Mouse (Mus musculus): Measurements from ENCODE around the gene Mlxip. TPM values are rescaled to one million over a fixed set of nuclear protein-coding genes. Genes with fewer than 3 reads are reported as not detected.
A peak's percentile ranks its signal among the peaks of the same experiment; 100 is the strongest.

Mlxip gene
- polyA plus RNA-seq, 1 experiment from 2014 or later: 18.7 TPM

DNA sequence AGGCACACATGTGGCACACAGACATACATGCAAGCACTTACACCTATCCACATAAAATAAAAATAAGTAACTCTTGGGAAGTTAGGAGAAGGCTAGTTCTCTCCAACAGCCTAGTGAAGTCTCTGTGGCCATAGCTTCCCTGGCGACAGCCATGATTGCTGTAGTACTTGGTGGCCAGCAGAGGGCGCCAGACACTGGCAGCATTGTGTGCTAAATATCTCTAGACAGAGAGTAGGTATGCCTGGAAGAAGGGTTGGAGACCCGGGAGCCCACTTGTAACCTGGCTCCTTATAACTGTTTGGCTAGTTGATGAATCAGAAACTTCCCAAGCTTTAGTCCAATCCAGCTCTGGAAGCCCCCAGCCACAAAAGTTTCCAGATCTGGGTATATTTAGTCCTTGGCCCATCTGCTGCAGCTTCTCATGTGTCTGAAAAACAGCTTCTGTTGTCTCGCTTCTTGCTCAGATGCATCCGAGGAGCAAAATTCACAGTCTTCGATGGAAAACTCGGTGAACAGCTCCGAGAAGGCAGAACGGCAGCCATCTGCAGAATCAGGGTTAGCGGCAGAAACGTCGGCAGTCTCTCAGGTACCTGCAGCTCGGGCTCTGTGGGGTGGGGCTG, 25.6 kb upstream of the Mlxip start:
- Histone ChIP-seq H3K27ac (no peak overlapping the region), H3K27me3 (no peaks in the 10 kb centered on the region), H3K4me3 (replicated peaks) (no peak overlapping the region), H3K9me3 (no peaks in the 10 kb centered on the region), H3K9ac (replicated peaks) (no peak overlapping the region), H3K36me3 (peaks cover 90% of the 10 kb centered on the region), H3K4me1 (replicated peaks) (no peaks in the 10 kb centered on the region), H3K4me2 (replicated peaks) (no peak overlapping the region)
- no peak for ATAC-seq
- WGBS: 79% methylated on average over 13 of the region's 13 CpGs

DNA sequence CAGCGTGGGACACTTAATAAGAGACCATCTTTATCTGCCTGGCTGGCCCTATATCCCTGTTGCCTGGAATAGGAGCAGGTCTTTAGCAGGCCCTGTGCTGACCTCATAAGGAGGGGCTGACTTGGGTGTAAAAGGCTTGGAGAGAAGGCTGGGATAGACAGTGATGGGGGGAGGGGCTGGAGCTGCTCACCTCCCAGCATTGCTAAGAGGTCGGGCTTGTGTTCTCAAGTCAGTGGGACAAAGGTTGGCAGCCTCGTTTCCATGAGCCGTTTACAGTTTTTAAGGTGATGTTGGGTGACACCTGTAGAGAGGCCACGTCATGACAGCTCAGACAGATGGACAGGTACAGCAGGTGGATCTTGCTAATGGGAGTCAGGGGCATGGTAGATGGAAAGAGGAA, 24.5 kb upstream of the Mlxip start:
- Histone ChIP-seq H3K9ac (replicated peaks) (no peak overlapping the region), H3K4me3 (replicated peaks) (no peak overlapping the region), H3K9me3 (no peaks in the 10 kb centered on the region), H3K4me2 (replicated peaks) (no peak overlapping the region), H3K4me1 (replicated peaks) (no peaks in the 10 kb centered on the region), H3K36me3 (peaks cover 85% of the 10 kb centered on the region), H3K27me3 (no peaks in the 10 kb centered on the region), H3K27ac (no peak overlapping the region)
- WGBS: 96% methylated on average over 5 of the region's 5 CpGs
- no peak for ATAC-seq

DNA sequence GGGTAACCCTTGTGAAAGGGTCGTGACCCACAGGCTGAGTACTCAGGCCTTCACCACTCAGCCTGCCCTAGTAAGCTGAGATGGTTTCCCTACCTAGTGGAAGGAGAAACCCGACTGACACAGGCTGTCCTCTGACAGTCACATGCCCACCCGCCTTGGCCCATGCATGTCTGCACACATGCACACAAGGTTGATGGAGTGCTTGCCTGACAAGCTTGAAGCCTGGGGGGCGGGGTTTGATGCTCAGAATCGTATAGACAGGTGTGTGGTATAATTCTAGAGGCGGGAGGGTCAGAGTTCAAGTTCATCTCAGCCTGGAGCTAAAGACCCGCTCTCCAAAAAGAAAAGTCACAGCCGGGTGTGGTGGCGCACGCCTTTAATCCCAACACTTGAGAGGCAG, 19.3 kb upstream of the Mlxip start:
- Histone ChIP-seq H3K27ac (no peak overlapping the region), H3K4me3 (replicated peaks) (no peak overlapping the region), H3K27me3 (no peaks in the 10 kb centered on the region), H3K4me2 (replicated peaks) (no peak overlapping the region), H3K4me1 (replicated peaks) (no peaks in the 10 kb centered on the region), H3K9ac (replicated peaks) (no peak overlapping the region), H3K9me3 (no peaks in the 10 kb centered on the region), H3K36me3 (peaks cover 45% of the 10 kb centered on the region)
- WGBS: 91% methylated on average over 10 of the region's 10 CpGs
- no peak for ATAC-seq

DNA sequence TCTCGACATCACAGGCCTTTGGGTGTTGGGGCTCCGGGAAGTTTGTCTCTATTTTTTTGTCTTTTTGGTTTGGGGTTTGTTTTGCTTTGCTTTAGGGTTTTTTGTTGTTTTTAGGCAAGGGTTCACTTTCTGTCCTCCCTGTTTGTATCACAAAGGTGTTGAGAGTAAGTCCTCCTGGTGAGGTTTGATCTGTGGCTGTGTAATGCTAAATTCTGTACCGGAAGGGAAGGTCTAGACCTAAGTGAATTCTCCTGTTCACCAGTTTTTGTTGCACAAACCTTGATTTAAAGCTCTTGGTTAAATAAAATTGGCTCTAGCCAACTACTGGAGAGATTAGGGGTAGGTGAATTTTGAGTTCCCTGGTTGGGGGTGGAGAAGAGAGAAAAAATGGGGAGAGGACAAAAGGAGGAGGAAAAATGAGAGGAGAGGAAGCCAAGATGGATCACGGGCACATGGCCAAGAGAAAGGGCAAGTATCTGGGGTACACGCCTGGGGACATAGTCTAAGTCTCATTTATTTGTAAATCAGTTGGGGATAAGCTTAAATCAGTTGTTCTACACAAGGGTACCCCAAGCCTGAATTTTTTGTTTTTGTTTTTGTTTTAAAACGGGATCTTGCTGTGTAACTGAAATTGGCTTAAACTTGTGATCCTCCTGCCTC, 18.7 kb upstream of the Mlxip start:
- Histone ChIP-seq H3K27ac (no peak overlapping the region), H3K4me2 (replicated peaks) (no peak overlapping the region), H3K36me3 (peaks cover 39% of the 10 kb centered on the region), H3K9me3 (no peaks in the 10 kb centered on the region), H3K9ac (replicated peaks) (no peak overlapping the region), H3K27me3 (no peaks in the 10 kb centered on the region), H3K4me1 (replicated peaks) (no peaks in the 10 kb centered on the region), H3K4me3 (replicated peaks) (no peak overlapping the region)
- ATAC-seq: no peak
- 87% methylated on average over 6 of the region's 6 CpGs for WGBS

DNA sequence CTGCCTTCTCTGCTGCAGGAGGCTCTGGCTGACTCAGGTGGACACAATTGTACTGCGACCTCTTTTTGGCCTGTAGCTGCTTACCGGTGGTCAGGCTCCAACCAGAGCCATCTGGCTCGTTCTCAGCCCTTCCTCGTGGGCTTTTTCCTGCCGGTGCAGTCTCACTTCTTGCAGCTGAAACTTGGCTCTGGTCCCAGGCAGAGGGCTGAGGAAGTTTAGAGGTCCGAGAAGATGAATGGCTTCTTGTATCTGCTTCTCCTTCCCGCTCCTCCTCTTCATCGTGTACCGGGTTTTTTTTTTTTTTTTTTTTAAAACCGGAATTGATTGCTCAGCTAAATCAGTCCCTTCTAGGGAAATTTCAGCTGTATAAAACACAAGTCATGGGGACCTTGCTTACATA, 18.0 kb upstream of the Mlxip start:
- no peaks in the 10 kb centered on the region for H3K27me3 ChIP-seq
- H3K4me1 ChIP-seq (replicated peaks): no peaks in the 10 kb centered on the region; the same call in 1 of the 2 replicates
- H3K36me3 ChIP-seq: peaks cover 32% of the 10 kb centered on the region
- H3K9ac ChIP-seq (replicated peaks): no peak overlapping the region
- WGBS: 53% methylated on average over 10 of the region's 10 CpGs
- H3K27ac ChIP-seq: no peak overlapping the region
- no peak for ATAC-seq
- H3K4me3 ChIP-seq (replicated peaks): no peak overlapping the region
- H3K4me2 ChIP-seq (replicated peaks): no peak overlapping the region
- no peaks in the 10 kb centered on the region for H3K9me3 ChIP-seq

DNA sequence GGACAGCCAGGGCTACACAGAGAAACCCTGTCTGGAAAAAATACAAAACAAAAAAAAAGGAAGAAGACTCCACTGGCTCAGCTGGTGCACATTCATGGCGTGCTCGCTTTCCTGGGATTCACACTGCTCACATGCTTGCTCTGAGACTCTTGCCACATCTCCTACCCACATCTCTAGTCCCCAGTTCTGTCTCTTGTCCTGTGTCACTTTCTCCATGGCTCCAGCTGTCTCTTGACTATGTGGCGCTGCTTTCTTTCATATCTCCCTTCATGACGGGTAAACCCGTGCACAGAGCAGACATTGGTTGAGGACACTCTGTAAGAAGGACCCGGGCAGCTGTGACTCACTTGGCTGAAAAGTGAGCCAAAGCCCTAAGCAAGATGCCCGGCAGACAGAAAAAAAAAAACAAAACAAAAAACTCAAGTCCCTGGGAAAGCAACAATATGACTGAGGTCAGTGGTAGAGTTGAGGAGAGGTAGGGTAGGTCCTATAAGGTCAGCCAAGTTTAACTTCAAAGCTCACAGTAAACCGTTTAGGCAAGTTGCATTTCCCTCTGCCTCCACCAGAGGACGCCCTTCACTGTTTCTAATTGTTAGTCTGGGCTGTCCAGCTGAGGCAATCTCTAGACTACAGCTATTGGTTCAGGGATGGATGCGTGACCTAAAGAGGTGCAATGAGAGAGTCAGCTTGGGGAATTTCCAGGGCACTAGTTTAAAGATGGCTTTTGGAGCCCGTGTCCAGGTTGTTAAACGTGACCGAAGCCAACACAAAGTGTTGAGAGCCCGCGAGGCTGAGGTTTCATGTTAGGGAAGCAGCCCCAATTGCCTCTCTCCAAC, 17.3 kb upstream of the Mlxip start:
- no peaks in the 10 kb centered on the region for H3K9me3 ChIP-seq
- H3K27ac ChIP-seq: no peak overlapping the region
- H3K27me3 ChIP-seq: 0 out of 2 replicates have a peak, but pooled peaks cover under 1% of the 10 kb centered on the region
- no peak overlapping the region for H3K4me3 ChIP-seq (replicated peaks)
- H3K4me2 ChIP-seq (replicated peaks): no peak overlapping the region
- no peak overlapping the region for H3K9ac ChIP-seq (replicated peaks)
- H3K4me1 ChIP-seq (replicated peaks): no peaks in the 10 kb centered on the region; the same call in 1 of the 2 replicates
- peaks cover 25% of the 10 kb centered on the region for H3K36me3 ChIP-seq
- ATAC-seq: 0 out of 2 replicates have a peak, but pooled peaks have one; percentile 30
- 69% methylated on average over 15 of the region's 15 CpGs for WGBS

DNA sequence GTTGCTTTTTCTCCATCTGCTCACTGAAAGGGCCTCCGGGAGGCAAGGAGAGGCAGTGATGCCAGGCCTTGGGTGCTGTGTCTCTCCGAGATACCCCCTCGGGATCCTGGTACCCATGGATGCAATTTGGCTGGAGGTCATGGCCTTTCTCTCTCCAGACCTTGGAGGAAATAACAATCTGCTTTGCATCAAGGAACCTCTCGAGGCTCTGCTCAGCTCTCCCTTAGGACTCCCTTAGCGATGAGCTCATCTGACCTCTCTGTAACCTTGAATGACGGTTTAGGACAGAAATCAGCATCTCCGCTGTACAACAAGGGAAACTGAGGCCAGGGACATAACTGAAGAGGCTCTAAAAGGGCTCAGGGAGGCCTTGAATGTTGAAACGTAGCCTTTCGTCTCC, 15.9 kb upstream of the Mlxip start:
- Histone ChIP-seq H3K9ac (replicated peaks) (no peak overlapping the region), H3K27me3 (0 out of 2 replicates have a peak, but pooled peaks cover 2% of the 10 kb centered on the region), H3K4me1 (replicated peaks) (no peaks in the 10 kb centered on the region; the same call in 1 of the 2 replicates), H3K4me3 (replicated peaks) (no peak overlapping the region), H3K36me3 (peaks cover 12% of the 10 kb centered on the region), H3K9me3 (no peaks in the 10 kb centered on the region), H3K4me2 (replicated peaks) (no peak overlapping the region), H3K27ac (no peak overlapping the region)
- 81% methylated on average over 9 of the region's 9 CpGs for WGBS
- ATAC-seq: no peak

DNA sequence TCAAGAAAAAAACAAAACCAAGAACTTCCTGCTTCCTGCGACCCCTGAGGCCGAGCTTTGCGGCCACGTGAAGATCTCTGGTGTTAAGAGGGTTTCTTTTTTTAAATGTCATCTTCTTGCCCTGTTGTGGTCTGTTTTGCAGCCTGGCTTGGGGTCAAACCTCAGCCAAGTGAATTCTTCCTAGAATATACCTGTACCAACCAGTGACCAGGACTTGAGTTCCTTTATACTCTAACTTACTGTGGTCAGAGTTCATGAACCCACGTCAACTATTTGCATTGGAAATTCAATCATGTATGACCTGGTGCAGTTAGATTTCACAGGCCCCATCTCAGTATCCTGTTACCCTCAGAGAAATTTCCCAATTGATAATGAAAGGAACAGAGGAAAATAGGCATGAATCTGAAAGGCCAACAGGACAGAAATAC, 15.1 kb upstream of the Mlxip start:
- Histone ChIP-seq H3K9ac (replicated peaks) (no peak overlapping the region), H3K9me3 (no peaks in the 10 kb centered on the region), H3K27me3 (0 out of 2 replicates have a peak, but pooled peaks cover 2% of the 10 kb centered on the region), H3K4me3 (replicated peaks) (no peak overlapping the region), H3K27ac (no peak overlapping the region), H3K4me2 (replicated peaks) (no peak overlapping the region), H3K4me1 (replicated peaks) (no peaks in the 10 kb centered on the region; the same call in 1 of the 2 replicates), H3K36me3 (peaks cover 6% of the 10 kb centered on the region)
- ATAC-seq: no peak
- WGBS: 86% methylated on average over 5 of the region's 5 CpGs

DNA sequence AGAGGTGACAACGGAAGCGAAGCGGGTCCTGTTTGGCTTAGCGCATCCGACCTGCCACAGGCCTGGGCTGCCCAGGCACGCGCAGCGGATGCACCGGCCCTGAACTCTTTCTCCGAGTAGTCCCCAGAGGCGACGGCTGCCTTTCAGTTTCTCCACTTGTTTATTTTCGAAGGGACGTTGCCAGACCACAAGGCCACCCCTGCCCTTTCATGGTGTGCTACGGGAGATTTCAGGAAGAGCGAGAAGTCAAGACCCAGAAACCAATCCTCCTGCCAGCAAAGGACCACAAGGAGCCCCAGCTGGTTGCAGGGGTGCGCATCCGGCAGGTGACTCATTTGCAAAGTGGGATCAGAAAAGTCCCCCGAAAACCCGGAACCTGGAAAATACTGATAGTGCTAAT, 12.6 kb upstream of the Mlxip start:
- no peaks in the 10 kb centered on the region for H3K9me3 ChIP-seq
- ATAC-seq: no peak
- H3K4me3 ChIP-seq (replicated peaks): no peak overlapping the region
- H3K27ac ChIP-seq: no peak overlapping the region
- 34% methylated on average over 20 of the region's 20 CpGs for WGBS
- H3K4me2 ChIP-seq (replicated peaks): no peak overlapping the region
- H3K27me3 ChIP-seq: 0 out of 2 replicates have a peak, but pooled peaks cover 2% of the 10 kb centered on the region
- H3K4me1 ChIP-seq (replicated peaks): no peaks in the 10 kb centered on the region; the same call in 1 of the 2 replicates
- H3K9ac ChIP-seq (replicated peaks): no peak overlapping the region
- H3K36me3 ChIP-seq: no peaks in the 10 kb centered on the region

DNA sequence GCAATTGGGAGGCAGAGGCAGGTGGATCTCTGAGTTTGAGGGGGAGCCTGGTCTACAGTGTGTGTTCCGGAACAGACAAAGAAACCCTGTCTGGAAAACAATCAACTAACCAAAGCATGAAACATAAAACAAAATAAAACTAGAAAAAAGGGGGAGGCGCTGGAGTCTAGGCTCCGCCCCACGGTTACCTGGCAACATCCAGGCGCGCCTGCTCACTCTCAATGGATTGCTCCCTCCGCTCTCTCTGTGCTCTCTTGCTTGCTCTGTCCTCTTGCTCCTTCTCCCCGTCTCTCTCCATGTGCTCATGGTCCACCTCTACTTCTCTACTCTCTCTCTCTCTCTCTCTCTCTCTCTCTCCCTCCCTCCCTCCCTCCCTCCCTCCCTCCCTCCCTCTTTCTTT, 11.9 kb upstream of the Mlxip start:
- ATAC-seq: no peak
- H3K4me3 ChIP-seq (replicated peaks): no peak overlapping the region
- H3K27ac ChIP-seq: no peak overlapping the region

DNA sequence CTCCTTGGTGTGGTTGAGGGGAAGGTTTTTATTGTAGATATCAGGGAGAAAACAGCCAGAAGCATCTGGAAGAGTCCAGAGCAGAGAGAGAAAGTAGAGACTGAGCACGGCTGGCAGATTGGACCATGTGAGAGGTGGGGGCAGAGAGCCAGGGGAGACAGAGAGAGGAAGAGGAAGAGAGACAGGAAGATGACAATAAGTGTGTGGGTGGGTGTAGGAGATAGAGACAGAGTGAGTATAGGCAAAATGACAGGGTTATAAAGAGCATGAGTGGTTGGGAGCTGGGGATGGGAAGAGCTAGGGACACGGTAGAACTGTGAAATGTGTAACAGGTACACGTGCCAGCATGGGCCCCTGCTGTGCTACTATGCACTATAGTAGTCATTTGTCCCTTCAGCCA, 6.1 kb upstream of the Mlxip start:
- no peak for ATAC-seq
- peaks cover 15% of the 10 kb centered on the region for H3K4me1 ChIP-seq (replicated peaks)
- no peak overlapping the region for H3K27ac ChIP-seq
- 22% methylated on average over 3 of the region's 3 CpGs for WGBS
- H3K9me3 ChIP-seq: no peaks in the 10 kb centered on the region
- no peak overlapping the region for H3K4me2 ChIP-seq (replicated peaks)
- no peaks in the 10 kb centered on the region for H3K27me3 ChIP-seq
- no peaks in the 10 kb centered on the region for H3K36me3 ChIP-seq
- H3K9ac ChIP-seq (replicated peaks): no peak overlapping the region
- H3K4me3 ChIP-seq (replicated peaks): no peak overlapping the region

More for the DNA sequence above, 11.9 kb upstream of the Mlxip start:
- Histone ChIP-seq H3K4me1 (replicated peaks) (no peaks in the 10 kb centered on the region; the same call in 1 of the 2 replicates), H3K36me3 (no peaks in the 10 kb centered on the region), H3K9me3 (no peaks in the 10 kb centered on the region), H3K27me3 (0 out of 2 replicates have a peak, but pooled peaks cover 2% of the 10 kb centered on the region), H3K4me2 (replicated peaks) (no peak overlapping the region), H3K9ac (replicated peaks) (no peak overlapping the region)
- WGBS: 84% methylated on average over 8 of the region's 8 CpGs
